Mouse (Mus musculus): ENCODE measurements around the gene Slc35g3.

GRCm38 (mm10) chr11:69776488-69776887, 14.7 kb upstream of the Slc35g3 start:
- TF ChIP-seq MAX (IDR thresholded peaks at IDR 0.05; ENCODE audit: low read depth) (no peak), USF1 (IDR thresholded peaks at IDR 0.05; ENCODE audit: low read depth) (no peak), POLR2A (IDR thresholded peaks at IDR 0.05; ENCODE audit: insufficient read length, low read depth) (no peak)

Measured in myocyte (in vitro differentiated cells).